Mouse (Mus musculus): ENCODE measurements around the gene Abcb1a.

- TF ChIP-seq E2F4 (IDR thresholded peaks at IDR 0.05; ENCODE audit: insufficient read depth): no peak
- no peak for TF ChIP-seq MYOD1 (IDR thresholded peaks at IDR 0.05; ENCODE audit: control insufficient read depth in 1 of 3, insufficient read length in 2 of 3, low read depth in 2 of 3)
- TF ChIP-seq POLR2A (IDR thresholded peaks at IDR 0.05; ENCODE audit: insufficient read length, low read depth): no peak
Observed at GRCm38 (mm10) chr5:8722224-8722623, 62.3 kb downstream of the Abcb1a start.
